Mouse (Mus musculus): ENCODE data around the gene Trim24.
"Not testable (repeated sequence)": the region's sequence is repeated elsewhere in the genome, so short reads cannot be mapped to it uniquely, and the experiment has no call there.

The Trim24 gene

DNA sequence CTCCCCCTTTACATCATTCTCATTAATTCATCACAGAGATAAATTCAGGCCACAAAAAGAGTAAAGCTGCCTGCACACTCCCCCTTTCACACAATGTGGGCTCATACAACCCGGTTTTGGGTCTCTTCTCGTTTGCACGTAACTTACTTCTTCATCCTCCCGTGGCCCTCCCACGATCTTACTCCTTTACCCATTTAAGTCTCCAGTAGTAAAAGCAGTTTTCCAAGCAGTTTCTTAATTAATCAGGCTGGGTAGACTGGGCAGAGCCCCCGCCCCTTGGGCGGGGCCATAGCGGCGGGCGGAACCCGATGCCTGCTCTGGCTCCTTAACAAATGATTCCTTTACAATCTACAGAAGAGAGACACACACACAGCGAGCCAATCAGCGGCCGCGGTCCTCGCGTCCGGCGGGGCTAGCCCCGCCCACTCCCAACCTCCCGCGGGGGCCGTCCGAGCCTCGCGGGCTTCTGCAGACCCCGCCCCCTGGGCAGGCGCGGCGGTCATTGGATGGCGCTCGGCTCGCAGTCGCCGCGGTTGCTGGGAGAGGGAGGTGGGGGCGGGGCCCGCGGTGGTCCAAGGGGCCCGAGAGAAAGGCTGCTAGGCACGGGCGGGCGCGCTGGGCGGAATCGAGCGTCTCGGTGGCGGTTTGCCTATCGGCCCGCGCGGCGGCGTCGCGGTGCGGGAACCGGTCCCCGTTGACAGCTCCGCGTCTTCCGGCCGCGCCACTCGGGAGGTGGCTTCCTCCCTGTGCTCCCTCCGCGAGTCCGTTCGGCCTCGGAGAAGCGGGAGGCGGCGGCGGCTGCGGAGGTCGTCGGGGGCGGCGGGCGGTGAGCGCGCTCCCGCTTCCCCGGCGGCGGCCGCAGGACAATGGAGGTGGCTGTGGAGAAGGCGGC lies at the start of gene Trim24:
Gene Trim24 (plus strand): TSS at position 567 of the 892 bp plus-strand sequence.
- DNase-seq (ENCODE audit: low spot score in 2 of 2) = peak; percentile 91 to 94

DNA sequence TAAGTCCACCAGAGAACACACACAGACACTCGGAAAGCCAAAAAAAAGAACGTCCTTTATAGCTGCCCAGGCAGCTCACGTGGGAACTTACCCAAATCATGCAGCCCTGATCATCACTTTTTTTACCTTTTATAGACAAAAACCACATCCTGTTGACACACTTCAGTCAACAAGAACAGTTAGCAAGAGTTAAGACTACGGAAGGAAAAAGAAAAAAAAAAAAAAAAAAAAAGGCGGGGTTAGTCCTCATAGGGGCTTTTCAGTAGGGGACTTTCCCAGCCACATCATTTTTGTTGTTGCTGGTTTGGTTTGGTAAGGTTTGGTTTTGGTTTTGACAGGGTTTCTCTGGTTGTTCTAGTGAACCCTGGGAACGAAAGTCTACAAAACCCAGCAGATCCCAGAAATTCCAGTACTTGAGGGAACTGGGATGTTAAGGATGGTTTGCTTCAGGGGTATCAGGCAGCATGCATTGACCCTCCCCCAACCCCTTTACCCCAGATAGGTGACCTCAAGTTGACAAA lies 49.0 kb upstream of the Trim24 start:
- no peak for DNase-seq (ENCODE audit: low spot score in 2 of 2)

DNA sequence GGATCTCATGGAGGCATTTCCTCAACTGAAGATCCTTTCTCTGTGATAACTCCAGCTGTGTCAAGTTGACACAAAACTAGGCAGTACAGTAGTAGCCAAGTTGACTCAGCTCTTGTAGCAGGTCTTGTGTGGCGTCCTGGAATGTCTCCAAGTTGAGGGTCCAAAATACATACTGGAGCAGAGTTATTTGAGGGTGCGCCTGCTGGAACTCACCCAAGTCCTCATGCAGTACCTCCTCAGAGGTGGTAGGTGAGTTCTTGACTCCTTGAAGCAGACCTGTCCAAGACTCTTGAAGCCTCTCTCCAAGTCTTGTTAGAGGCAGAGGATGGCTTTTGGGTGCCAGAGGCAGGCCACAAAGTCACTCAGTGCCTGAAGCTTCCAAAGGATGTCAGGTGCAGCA lies 48.2 kb upstream of the Trim24 start:
- no peak for DNase-seq (ENCODE audit: low spot score in 2 of 2)

DNA sequence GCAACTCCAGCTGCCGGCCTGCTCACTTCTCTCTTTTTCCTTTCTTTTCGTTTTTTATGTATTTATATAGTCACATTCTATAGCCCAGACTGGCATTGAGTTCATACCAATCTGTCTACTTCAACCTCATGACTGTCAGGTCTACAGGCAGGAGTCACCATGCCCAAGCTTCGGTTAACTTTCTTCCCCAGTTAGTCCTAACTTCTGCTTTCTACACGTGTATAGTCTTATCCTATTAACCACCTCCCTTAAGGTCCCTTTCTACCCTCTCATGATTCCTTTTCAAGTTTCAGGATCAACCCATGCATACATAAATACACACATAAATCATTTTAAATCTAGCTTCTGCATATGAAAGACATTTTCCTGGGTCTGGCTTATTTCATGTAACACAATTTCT lies 46.9 kb upstream of the Trim24 start:
- no peak for DNase-seq (ENCODE audit: low spot score in 2 of 2)

DNA sequence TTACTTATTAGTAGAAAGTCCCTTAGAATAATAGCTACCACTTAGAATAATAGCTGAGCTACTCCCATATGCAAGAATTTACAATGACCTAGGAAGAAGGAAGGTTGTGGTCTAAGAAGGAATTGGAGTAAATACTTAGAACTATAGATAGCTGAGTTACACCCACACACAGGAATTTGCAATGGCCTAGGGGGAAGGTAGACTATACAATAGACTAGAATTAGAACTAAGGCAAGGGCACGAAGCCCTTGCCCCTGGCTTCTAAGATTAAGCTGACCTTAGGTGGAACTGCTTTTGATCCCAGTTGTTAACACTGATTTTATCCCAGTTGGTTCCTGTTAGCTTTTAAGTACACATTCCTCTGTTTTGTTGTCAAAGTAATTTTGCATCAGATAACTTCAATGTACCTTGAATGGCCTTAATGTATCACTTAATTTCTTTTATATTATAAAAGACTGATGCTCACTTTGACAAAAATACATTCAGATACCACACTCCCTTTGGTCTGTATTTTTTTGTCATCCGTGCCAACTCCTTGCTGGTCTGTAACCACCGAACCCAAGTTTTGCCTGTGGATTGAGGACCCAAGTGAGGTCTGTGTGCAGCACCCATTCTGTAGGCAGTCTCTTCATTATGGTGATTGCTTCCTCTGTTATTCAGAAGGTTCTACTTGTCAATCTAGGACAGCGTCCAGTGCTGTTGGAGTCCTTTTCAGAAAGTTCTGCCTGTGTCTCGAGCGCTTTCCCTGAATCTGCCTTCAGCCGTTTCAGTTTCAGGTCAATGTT lies 45.1 kb upstream of the Trim24 start:
- DNase-seq (ENCODE audit: low spot score in 2 of 2) = not testable (repeated sequence)

DNA sequence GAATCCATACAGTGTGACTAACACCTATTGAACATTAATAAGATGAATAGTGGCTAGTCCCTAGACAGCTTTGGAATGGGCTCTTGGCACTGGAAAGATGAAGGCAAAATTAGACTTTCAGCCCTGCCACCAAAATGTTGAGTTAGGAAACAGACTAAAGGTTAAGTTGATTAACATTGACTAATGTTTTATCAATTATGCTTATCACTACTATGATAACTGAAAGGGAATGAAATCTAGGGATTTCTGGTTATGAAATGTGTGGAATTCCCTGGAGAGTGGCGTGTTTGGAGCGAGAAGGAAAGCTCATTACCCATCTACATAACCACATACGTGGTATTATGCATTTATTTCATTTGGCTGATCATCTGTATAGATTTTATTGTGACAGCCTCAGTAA lies 41.7 kb upstream of the Trim24 start:
- no peak for DNase-seq (ENCODE audit: low spot score in 2 of 2)

DNA sequence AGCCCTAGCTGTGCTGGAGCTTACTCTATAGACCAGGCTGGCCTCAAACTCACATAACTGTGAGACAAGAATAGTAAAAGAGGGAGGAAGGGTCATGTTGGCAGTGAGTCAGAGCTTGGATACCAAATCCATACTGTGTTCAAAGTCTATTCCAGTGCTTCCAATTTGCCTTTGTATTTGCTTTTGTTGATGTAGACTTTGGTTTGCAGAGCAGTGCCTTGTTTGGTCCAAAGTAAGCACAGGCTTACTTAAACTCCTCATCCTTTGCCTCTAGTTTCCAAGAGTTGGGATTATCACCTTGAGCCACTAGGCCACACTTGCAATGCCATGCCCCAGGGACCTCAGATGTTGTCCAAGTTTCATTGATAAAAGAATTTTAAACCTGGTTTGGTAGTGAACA lies 41.0 kb upstream of the Trim24 start:
- no peak for DNase-seq (ENCODE audit: low spot score in 2 of 2)

DNA sequence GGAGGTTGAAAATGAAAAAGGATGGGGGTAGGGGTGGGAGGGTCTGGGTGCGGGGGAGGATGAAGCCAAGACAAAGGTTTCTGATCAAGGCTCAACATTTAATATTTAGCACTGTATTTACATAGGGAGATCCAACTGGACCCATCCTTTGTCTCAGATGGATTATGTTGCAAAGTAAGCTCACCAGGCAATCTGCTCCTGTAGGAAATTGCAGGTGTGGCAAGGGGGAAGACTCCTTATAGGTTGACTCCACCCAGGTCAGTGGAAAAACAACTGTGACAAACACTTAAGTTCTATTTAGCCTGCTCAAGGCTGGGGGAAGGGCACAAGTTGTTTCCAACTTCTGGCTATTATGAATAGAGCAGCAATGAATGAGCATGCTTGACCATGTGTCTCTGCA lies 36.9 kb upstream of the Trim24 start:
- DNase-seq (ENCODE audit: low spot score in 2 of 2) = no peak

DNA sequence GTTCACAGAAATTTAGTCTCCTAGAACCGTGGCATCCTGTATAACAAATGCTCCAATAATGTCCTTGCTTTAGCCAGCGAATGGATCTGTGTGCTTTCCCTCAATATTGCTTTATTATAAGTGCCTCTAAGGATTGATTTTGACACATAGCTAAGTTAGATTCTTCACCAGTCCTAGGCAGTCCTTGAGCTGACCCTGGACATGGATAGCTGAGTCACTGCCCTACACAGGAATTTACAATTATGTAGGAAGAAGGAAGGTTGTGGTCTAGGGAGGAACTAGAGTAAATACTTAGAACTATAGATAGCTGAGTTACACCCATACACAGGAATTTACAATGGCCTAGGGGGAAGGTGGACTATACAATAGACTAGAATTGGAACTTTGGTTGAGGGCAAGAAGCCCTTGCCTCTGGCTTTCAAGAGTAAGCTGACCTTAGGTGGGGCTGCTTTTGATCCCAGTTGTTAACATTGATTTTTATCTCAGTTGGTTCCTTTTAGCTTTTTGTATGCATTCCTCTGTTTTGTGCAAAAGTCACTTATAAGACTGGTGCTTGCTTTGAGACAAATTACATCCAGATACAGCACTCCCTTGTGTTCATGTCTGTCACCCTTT lies 33.6 kb upstream of the Trim24 start:
- not testable (repeated sequence) for DNase-seq (ENCODE audit: low spot score in 2 of 2)

DNA sequence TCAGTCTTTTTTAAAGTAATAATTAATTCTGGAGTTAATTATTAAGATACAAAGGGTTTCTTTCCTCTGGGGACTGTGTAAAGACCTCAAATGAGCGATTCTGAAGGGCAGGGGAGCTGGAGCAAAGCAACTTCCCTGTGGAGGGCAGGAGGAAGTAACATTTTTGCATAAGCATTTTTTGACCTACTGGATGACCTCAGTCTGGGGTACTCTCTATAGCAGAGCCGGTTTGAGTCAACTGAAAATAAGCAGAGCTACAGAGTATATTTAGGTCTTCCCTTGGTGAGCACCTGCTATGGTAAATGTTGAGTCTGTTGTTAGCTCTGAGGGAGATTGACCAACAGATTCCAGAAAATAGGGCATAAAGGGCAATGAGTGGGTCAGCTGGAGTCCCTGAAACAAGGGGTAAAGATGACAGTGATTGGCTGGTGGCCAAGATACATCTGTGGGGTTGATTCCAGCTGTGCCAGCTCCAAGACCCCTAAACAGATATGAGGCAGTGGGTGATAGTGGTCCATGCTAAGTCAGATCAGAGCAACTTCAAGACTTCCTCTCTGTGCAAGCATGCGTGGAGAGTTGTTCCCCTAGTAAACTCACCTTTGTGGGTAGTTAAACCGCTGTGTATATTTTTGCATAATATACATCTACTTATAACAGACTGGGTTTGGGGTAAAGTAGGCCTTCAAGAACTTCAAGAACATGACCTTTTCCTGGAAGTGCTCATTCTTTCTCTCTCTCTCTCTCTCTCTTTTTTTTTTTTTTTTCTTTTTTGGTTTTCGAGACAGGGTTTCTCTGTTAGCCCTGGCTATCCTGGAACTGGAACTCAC lies 27.6 kb upstream of the Trim24 start:
- DNase-seq (ENCODE audit: low spot score in 2 of 2) = no peak

DNA sequence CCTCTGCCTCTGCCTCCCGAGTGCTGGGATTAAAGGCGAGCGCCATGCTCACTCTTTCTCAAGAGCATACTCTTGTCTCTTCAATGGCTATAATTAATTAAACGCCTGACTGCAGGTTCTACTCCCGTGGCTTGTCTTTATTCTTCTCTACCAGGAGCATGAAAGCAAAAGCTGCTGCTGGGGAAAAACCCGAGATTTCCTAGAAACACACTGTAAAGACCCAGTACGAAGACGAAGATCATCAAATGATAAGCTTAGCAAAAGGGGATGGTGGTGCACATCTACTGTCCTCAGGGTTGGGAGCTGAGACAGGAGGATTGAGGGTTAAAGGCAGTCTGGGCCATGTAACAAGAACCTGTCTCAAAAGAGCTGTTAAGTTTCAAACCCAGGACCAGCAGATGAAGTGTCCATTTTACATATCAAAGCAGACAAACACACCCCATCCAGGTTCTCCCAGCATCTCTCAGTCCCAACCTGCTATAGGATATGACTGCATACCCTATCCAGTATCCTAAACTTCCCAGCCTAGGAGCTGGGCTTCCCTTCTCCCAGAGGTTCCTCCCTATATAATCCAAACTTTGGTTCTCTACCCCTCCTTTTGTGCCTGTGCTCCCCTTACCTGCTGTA lies 26.9 kb upstream of the Trim24 start:
- DNase-seq (ENCODE audit: low spot score in 2 of 2) = no peak

DNA sequence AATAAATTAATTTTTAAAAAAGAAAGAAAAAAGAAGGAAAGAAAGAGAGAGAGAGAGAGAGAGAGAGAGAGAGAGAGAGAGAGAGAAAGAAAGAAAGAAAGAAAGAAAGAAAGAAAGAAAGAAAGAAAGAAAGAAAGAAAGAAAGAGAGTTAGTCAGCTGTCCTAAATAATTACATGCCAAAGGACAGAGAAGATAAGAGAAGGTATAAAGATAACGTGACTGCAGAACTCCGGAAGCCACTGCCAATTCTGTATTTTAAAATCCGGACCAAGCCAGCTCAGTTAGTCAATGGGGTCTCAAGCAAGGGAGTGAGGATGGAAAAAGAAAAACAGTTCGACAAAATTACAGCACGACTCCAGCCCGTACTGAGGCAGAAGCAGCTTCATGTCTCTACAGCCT lies 25.7 kb upstream of the Trim24 start:
- not testable (repeated sequence) for DNase-seq (ENCODE audit: low spot score in 2 of 2)

DNA sequence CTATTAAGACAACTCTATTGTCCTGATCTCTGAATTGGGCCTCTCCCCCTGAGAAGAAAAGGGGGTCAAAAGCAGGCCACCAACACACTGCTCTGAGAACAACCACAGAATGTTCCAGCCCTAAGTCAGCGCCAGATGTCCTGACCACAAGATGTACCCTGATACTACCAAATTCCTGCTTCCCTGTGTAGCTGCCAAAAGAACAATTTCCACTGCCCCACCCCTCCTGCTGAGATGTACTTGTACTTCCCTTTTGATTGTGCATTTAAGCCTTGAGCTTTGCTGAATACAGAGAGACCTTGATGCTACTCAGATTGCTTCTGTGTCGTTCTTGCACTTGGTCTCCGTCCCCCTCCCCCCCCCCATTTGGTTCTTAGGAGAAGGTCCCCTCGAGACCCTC lies 23.1 kb upstream of the Trim24 start:
- not testable (repeated sequence) for DNase-seq (ENCODE audit: low spot score in 2 of 2)

DNA sequence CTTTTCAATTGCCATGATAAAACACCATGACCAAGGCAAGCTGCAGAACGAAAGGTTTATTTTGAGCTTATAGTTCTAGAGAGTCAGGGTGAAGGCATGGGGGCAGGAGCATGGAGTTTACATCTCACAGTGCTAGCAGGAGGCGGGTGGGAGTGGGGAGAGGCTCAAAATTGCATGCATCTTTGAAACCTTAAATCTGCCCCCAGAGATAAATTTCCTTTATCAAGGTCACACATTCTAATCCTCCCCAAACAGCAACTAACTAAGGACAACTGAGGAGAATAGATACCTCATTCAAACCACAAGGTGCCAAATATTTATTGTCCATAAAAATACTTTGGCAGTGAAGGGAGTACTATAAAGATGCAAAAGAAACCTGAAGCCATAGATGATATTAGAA lies 19.3 kb upstream of the Trim24 start:
- DNase-seq (ENCODE audit: low spot score in 2 of 2) = no peak

DNA sequence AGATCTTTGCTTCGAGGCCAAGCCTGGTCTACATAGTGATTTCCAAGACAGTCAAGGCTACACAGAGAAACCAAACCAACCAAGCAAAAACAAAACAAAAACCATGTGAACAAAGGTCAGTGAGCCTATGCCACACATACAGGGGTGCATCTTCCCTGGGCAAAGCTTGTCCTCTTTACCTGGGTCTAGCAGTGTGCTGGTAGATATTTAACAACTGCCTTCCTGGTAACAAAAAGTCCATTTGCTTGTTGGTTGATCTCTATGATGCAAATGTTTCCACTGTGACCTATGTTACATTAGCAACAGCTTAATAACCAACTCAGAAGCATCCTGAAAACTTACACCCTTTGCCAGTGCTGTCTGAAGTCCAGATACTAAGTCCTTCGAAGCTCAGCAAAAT lies 17.3 kb upstream of the Trim24 start:
- DNase-seq (ENCODE audit: low spot score in 2 of 2) = no peak

DNA sequence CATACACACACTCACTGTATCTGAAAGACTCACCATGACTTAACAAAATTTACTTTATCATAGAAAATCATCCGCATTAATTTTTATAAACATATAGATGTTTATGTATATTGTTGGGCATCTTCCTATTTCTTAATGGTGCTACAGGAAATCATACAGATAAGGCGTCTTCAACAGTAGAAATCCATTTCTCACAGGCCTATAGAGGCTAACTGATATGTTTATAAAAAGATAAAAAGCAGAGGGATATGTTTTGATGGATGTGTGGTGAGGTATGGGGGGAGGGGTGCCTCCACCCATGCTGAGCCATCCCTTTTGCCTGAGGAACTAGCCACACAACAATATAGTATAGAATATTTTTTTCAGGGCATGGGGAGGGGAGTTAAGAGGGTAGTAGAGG lies 15.2 kb upstream of the Trim24 start:
- DNase-seq (ENCODE audit: low spot score in 2 of 2) = no peak

DNA sequence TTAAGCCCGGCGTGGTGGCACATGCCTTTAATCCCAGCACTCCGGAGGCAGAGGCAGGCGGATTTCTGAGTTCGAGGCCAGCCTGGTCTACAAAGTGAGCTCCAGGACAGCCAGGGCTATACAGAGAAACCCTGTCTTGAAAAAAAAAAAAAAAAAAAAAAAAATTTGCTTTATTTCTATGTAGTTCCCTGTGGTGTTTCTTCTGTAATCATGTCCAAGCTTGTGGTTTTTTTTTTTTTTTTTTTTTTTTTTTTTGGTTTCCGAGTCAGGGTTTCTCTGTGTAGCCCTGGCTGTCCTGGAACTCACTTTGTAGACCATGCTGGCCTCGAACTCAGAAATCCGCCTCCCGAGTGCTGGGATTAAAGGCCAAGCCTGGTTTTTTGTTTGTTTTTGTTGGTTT lies 14.3 kb upstream of the Trim24 start:
- not testable (repeated sequence) for DNase-seq (ENCODE audit: low spot score in 2 of 2)

DNA sequence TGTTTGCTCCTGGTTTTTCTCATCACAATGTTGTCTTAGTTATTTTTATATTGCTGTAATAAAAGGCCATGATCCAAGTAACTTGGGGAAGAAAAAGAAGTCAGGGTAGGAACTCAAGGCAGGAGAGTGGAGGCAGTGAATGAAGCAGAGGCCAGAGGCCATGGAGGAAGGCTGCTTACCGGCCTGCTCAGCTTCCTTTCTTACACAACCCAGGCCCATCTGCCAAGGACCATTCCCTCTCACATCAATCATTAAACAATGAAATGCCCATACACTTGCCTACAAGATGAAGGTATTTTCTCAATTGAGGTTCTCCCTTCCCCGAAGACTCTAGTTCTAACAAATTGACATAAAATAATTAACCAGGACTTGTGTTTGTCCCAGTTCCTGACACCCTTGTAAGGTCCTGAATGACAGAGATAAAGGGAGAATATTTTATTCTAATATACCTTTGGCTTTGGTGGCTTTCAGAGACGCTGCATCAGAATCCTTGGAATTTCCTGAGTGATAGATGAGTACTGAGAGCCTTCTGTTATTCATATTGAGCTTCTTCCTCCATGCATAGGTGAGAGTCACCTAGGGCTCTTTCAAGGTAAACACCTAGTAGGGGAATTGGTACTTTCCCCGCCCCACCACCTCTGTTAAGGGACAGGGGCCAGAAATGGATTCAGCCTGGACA lies 13.3 kb upstream of the Trim24 start:
- DNase-seq (ENCODE audit: low spot score in 2 of 2) = no peak

DNA sequence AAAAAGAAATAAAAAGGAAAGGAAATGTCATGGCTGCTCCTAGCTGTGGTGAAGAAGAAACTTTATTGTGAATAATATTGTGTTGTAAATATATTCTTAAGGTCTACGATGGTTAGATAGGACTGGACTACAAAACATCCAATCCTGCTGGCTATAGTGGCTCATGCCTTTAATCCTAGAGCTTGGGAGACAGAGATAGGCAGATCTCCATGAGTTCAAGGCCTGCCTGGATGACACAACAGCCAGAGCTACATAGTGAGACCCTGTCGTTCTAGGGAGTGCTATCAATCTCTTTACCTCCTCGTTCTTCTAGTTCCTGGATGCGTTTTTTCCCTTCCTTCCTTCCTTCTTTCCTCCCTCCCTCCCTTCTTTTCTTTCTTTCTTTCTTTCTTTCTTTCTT lies 12.5 kb upstream of the Trim24 start:
- DNase-seq (ENCODE audit: low spot score in 2 of 2) = no peak

DNA sequence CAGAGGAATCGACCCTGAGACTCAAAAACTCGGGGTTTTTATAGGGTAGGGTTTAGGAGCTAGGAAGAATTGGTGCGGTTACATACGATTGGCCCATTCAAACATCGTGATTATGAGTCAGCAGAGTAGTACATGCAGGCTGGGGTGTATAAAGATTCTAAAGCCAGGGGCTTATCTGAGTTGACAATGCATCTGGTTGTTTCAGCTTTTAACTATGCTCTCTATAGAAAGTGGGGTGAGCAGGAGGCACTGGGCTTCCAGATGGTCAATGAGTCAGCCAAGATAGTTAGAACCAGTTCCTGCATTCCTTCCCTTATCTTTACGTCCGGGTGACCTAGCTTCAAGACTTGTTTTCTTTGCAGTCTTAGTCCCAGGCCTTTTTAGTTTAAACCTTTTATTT lies 7.7 kb upstream of the Trim24 start:
- no peak for DNase-seq (ENCODE audit: low spot score in 2 of 2)

Data from urinary bladder, postnatal 36 days (tissue).